Mouse (Mus musculus) left cerebral cortex, adult 2 months (tissue): ENCODE results near the gene Mettl11b. TPM values are rescaled to one million over a fixed set of nuclear protein-coding genes. Genes with fewer than 3 reads are reported as not detected.
A peak's percentile ranks its signal among the peaks of the same experiment; 100 is the strongest.
"Not testable (repeated sequence)": the region's sequence is repeated elsewhere in the genome, so short reads cannot be mapped to it uniquely, and the experiment has no call there.

Experiments used
- DNase-seq, 2 experiments: peaks; one replicate each; pipeline ENCODE4 v3.0.0; 2021 to 2022; ENCODE audit warnings: low spot score in 2 of 2, mixed read lengths in 1 of 2; ENCODE audit errors: extremely low spot score in 1 of 2
- H3K27ac ChIP-seq: fragments of 200-600 bp; 2 replicates; pipeline ENCODE4 v1.8.1; 2022
- H3K4me3 ChIP-seq: fragments of 200-600 bp; 2 replicates; pipeline ENCODE4 v1.8.1; 2022
- CTCF ChIP-seq: fragments of 200-600 bp; IDR thresholded peaks from 2 replicates; pipeline ENCODE4 v1.8.1; 2022; ENCODE audit warnings: antibody characterized with exemption, mild to moderate bottlenecking, moderate library complexity
- intact Hi-C: fragments of 180-260 bp; cut with DNase I; formaldehyde crosslinking; loops from one replicate; pipeline ENCODE4 v1.15.1; 2025
- long read RNA-seq, 2 experiments: library from polyadenylated mRNA; stranded (forward); transcript quantifications; one replicate each; pipeline ENCODE4 v2.0.0; 2021; ENCODE audit warnings: borderline mapping rate in 2 of 2
- total RNA-seq, 2 experiments: library from RNA; stranded (reverse); gene quantifications; 2 replicates each; pipeline ENCODE4 v1.2.3; 2021

Mettl11b gene
- 1 to 10 TPM; 2.0 to 2.7 TPM for total RNA-seq
- long read RNA-seq, experiment 1, result 0 reads
- long read RNA-seq, experiment 2, partial matches to known transcripts, result 0 of 2 reads
- long read RNA-seq, experiment 2, other reads (novel, unspliced or antisense), result 2 of 2 reads

DNA sequence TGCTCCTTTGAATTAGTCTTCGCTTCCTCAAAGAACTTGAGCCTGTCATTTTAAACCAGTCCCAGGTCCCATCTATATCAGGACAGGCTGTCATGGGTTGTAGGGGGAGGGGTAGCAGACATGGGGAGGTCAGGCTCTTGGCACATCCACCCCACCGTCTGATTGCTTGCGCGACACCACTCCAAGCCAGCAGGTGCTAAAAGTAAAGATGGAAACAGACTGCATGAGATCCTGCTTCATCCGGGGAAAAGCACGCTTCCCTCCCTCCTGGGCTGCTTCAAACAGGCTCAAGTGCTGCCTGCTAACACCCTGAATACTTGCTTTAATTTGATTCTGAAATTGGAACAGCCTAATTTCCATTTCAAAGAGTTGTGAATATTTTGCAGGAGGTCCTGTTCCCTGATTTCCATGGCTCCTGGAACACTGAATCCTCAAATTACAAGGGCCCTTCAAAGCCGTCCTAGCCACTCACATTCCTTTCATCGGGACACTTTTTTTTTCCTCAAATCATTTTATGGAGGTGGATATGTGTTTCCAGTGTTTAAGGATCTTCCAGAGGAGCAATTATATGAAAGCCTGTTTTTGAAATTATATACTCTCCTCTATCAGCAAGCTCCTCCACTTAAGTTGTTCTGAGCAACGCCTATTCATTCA, at the start of gene Mettl11b:
Gene Mettl11b (minus strand): TSS at position 127 of the 654 bp plus-strand sequence.
- TF ChIP-seq CTCF, result no peak
- Histone ChIP-seq H3K4me3 (no peak within 1 kb of the TSS), H3K27ac (peak within 1 kb of the TSS; percentile 36; the same call in 1 of the 2 replicates)
- DNase-seq, result peak in 1 of 2 experiments; percentile 17
- intact Hi-C loops, result no loop called here

DNA sequence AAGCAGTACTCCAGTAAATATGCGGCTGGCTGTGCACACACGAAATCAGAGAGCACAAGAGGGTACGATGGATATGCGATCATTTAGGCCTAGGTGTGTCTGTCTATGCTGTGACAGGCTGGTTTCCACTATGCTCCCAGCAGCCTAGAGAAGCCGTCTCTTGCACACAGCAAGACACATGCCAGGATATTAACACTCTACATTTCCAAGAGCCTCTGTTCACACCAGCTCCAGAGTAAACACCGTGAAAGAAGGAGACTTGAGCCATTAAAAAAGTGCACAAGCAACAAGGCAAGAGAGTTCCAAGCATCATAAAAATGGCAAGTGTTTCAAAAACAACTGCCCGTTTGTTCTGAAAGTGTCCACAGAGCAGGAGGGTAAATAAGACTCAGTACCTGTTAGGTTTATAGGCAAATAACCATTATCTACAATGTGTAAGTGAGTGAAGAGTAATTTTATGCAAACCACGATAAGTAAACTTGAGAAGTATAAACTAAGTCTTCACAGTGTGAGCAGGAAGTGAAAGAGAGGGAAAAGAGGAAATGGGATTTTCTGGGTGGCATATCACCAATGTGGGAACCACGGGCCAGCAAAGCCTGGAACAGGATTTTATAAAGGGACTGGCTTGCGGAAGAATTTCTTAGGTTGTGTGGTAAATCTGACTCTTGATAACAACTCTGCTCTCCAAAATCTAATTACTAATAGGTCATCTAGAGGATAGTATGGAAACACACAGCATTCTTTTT, 32.6 kb upstream of the Mettl11b start:
- no peak for TF ChIP-seq CTCF
- Histone ChIP-seq H3K4me3 (no peak overlapping the region), H3K27ac (no peak overlapping the region)
- intact Hi-C loops, result no loop called here
- DNase-seq, result no peak

DNA sequence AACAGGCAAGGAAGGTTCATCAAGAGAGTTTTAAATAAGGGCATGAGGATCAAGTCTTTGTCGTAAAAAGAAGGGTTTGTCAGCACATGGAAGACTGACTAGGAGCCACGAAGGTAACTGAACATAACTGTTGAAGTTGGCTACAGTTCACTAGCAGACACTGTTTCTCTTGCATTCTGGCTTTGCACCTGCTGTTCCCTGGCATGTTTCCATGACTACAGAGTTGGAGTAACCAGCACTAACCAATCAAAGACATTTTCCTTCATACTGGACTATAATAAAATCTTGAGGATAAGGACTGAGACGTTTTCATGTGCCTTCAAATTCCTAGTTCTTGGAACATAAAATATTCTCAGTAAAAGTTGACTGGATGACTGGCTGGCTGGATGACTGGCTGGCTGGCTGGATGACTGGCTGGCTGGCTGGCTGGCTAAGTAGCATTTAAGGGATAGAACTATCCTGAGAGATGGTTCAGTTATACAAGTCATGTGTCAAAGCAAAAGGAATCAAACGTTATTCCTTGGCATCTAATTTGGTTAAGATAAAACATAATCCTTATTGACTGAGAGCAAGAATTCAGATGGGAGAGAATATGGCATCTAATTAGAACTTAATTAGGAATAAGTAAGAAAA, 26.4 kb upstream of the Mettl11b start:
- H3K27ac ChIP-seq, result no peak overlapping the region
- TF ChIP-seq CTCF, result no peak
- H3K4me3 ChIP-seq, result no peak overlapping the region
- no peak for DNase-seq
- intact Hi-C loops, result no loop called here

GRCm38 (mm10) chr1:163737239-163737533, 12.2 kb upstream of the Mettl11b start:
- intact Hi-C loops, result no loop called here
- Histone ChIP-seq H3K4me3 (no peak overlapping the region), H3K27ac (no peak overlapping the region)
- no peak for TF ChIP-seq CTCF
- DNase-seq, result no peak

DNA sequence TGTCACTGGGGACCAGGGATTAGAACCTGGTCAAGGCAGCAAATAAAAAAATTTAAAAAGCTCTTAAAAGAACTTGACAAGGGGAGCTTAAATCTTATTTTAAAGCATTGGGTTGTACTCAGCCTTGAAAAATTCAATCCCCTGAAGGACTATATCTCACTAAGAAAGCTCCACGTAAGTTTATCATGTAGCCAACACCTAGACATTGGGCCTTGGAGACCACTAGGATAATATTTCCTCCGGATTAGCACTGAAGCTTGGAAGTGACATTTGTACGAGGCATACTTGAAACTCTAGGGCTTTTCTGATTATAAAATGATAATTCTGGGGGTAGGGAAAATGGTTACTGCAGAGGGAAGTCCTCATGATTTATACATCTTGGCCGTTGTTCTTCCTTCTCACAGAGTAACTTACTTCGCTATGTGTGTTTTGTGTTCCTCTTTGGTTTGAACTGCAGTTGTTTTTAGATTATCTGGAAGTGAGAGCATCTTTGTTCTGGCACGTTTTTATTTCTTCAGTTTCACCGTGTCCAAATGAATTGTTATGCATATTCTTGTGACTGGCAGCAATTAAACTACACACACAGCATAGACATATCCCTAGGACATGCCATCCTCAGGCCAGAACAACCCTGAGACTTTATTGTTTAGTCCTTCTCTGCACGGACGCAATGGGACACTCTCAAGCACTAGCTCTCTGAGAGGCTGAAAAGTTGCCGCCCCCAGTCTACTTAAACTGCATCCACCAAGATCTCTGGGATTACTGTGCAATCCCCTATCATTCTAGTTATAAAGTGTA, 11.6 kb upstream of the Mettl11b start:
- no peak overlapping the region for H3K27ac ChIP-seq
- DNase-seq, result no peak
- TF ChIP-seq CTCF, result no peak
- intact Hi-C loops, result no loop called here
- H3K4me3 ChIP-seq, result no peak overlapping the region

DNA sequence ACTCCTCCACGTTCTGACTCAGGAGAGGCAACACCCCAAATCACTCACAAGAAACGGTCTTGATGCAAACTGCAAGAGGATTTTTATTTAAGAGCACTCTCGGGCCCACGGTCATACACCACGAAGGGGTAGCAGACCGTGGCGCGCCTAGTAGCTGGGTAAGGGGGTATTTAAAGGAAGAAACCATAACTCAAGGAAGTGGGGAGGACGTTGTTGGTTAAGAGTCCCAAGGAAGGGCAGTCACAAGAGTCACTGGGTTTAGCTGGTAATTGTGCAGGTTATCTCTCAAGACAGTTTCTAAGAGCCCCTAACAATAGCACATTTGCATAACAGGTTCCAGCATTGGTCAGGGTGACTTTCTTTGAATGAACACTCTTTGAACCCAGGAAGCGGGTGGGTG, 6.1 kb upstream of the Mettl11b start:
- H3K4me3 ChIP-seq, DNase-seq, intact Hi-C loops, H3K27ac ChIP-seq: not testable (repeated sequence)

GRCm38 (mm10) chr1:163723913-163724312, 1.1 kb downstream of the Mettl11b start:
- no peak for TF ChIP-seq CTCF
- Histone ChIP-seq H3K4me3 (no peak overlapping the region), H3K27ac (no peak overlapping the region)
- no peak for DNase-seq
- intact Hi-C loops, result no loop called here

DNA sequence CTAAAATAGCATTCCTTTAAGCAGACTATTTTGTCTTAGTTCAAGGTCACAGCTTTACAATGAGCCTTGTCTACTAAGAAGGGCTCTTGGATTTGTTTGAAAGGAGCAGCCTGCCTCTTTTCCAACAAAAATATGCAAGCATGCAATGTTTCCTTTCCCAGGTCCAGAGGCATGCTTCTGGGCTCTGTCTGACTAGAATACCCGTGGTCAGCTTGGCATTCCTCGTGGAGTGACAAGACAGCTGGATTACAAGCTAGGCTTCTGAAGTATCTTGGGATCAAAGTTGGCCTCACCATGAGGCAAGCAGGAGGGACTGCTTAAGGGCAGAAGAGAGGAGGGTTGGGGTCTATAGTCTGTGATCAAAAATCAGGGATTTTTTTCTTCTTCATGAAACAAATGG, 16.4 kb downstream of the Mettl11b start:
- TF ChIP-seq CTCF, result no peak
- intact Hi-C loops, result no loop called here
- DNase-seq, result no peak
- H3K27ac ChIP-seq, result no peak overlapping the region
- no peak overlapping the region for H3K4me3 ChIP-seq

- no peak overlapping the region for H3K4me3 ChIP-seq
- intact Hi-C loops, result no loop called here
- no peak for DNase-seq
Observed at GRCm38 (mm10) chr1:163700571-163700970, 24.5 kb downstream of the Mettl11b start.

DNA sequence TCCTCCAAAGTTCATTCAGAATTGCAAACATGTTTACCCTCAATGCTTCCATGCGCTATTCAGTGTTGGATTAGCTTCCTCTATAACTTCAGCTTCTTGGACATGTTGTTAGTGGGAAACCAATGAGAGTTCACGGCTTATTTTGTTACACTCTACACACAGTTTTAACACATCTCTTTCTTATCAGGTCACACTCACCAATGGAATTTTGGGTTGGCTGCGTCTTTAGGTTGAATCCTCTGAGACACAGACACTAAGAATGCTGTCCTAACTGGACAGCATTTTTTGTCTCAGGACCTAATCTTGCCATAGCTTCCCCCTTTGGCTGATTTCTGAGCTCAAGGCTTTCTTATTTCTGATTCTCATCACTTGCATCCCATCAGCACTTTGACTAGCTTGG, 25.3 kb downstream of the Mettl11b start:
- DNase-seq, result no peak
- no peak overlapping the region for H3K4me3 ChIP-seq
- intact Hi-C loops, result no loop called here

More at GRCm38 (mm10) chr1:163700571-163700970, 24.5 kb downstream of the Mettl11b start:
- H3K27ac ChIP-seq, result no peak overlapping the region
- TF ChIP-seq CTCF, result no peak

GRCm38 (mm10) chr1:163691860-163692259, 33.2 kb downstream of the Mettl11b start:
- intact Hi-C loops, result no loop called here
- Histone ChIP-seq H3K27ac (no peak overlapping the region), H3K4me3 (no peak overlapping the region)
- no peak for DNase-seq
- TF ChIP-seq CTCF, result no peak

More for the DNA sequence above, 25.3 kb downstream of the Mettl11b start:
- H3K27ac ChIP-seq, result no peak overlapping the region
- no peak for TF ChIP-seq CTCF
